Mouse (Mus musculus) cerebellum, adult 11 months (tissue): ENCODE measurements around the gene Rsad1.

ENCODE experiments used
- DNase-seq: peaks from one replicate; pipeline ENCODE4 v3.0.0; 2022

Rsad1 gene

DNA sequence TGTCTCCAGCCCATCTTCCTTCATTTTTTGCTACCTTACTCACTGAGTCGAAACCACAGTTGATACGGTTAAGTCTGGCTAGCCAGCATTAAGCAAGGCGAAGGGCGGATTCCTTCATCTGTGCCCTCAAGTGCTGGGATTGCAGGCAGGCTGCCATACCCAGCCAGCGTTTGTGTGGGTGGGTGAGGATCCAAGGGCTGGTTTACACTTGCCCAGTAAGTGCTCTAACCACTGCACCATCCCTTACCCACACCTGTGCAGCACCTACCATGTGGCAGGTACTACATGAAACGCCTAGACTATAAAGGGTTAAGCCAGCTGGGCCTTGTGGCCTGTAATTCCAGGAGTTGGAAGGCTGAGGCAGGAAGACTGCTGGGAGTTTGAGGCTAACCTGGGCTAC lies 1.8 kb downstream of the Rsad1 start:
- no peak for DNase-seq

- DNase-seq: no peak
Measured at GRCm38 (mm10) chr11:94546381-94546780, 2.7 kb downstream of the Rsad1 start.

- peak; percentile 35 for DNase-seq
Measured at GRCm38 (mm10) chr11:94544422-94544821, 4.6 kb downstream of the Rsad1 start.

- peak; percentile 95 for DNase-seq
Measured at GRCm38 (mm10) chr11:94543932-94544331, 5.1 kb downstream of the Rsad1 start.

GRCm38 (mm10) chr11:94543344-94543743 lies 5.7 kb downstream of the Rsad1 start:
- no peak for DNase-seq

DNA sequence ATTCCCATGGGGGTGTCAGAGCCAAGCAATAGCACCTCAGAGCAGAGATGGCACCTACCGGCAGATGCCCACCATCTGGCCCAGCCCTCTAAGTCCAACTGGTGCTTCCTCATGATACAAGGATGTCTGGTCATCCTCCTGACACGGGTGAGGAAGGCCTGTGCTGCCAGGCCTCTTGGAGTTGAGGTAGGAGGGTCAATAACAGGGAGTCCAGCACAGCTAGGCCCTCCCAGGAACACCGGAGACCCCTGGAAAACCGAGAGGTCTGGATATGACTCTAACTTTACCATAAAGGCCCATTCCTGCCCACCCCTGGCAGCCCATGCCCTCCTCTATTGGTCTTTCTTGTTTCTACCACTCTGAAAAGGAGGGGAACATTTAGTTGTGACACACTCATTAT lies 6.7 kb downstream of the Rsad1 start:
- DNase-seq: no peak

GRCm38 (mm10) chr11:94539761-94540160 lies 9.3 kb downstream of the Rsad1 start:
- DNase-seq: no peak

DNA sequence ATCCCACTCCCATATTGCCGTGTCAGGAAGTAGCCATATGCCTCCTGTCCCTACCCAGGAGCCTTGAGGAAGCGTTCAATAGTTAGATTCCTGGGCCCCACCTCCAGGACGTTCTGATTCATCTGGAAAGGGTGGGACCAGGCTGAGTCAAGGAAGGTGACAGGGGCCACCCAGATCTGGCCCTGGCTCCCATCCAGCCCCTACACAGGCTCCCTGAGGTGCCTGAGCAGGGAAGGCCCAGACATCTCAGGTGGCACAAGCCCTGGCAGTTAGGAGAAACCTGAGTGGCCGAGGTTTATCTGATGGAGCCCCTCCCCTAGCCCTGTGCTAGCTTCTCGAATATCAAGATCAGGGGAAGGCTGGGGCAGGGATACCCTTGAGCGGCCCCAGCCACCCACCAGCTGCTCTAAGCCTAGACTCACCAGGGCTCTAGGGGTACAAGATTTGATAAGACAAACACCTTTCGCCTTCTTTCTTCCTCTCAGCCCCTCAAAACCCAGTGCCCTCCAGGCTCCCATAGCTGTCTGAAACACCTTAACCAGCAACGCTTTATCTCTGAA lies 10.2 kb downstream of the Rsad1 start:
- DNase-seq: no peak

DNA sequence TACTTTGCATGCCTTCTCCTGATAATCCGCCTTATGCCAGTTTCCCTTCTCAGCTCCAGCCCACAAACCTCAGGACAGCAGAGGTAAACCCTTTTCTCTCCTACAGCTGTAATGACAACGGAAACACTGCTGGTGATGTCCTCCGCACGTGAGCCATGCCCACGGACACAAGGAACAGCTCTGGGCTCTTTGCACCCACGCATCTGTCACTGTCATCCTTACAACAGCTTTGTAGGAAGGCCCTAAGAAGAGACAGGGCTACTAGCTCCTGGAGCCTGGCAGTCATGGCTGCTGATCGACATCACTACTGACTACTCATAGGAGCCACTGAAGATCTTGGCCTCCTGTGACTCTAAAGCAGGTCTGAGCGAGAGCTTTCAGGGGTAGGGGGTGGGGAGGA lies 15.9 kb downstream of the Rsad1 start:
- DNase-seq: no peak

- DNase-seq: no peak
Measured at GRCm38 (mm10) chr11:94528879-94529278, 20.2 kb downstream of the Rsad1 start.

GRCm38 (mm10) chr11:94526171-94526879 lies 22.7 kb downstream of the Rsad1 start:
- DNase-seq: no peak

DNA sequence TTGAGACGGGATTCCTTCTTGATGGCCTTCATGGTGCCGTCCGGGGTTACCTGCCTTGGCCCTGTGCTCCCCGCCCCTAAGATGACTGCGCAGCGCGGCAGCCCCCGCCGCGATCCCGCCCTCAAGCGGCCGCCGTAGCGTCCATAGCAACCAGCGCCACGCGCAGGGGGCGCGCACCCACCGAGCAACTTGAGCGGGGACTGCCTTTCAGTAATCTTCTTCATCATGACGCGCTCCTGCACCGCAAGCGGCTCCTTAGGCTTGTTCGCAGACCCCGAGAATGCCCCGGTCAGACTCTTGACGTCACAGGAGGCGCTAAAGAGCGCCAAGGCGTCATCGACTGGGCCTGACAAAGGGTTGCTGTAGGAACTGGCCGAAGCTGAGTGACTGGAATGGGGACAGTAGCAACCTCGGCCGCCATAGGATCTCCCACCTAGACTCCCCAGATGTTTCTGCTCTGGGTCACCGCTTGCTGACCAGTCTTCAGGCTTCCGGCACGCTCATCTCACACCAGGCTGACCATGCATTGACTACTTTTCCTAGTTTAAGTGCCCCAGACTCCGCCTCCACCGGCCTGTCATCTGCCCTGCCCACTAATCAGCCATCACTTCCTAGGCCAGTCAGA lies 27.7 kb downstream of the Rsad1 start, which contains the start of gene Mycbpap:
Gene Mycbpap, minus strand, starts transcription at position 524 of the 625 bp plus-strand sequence.
- peak; percentile 64 for DNase-seq

- no peak for DNase-seq
Measured at GRCm38 (mm10) chr11:94513452-94513851, 35.6 kb downstream of the Rsad1 start.

GRCm38 (mm10) chr11:94508976-94509375 lies 40.1 kb downstream of the Rsad1 start:
- DNase-seq: no peak

- no peak for DNase-seq
Measured at GRCm38 (mm10) chr11:94501482-94501881, 47.6 kb downstream of the Rsad1 start.

- no peak for DNase-seq
Measured at GRCm38 (mm10) chr11:94500362-94500761, 48.7 kb downstream of the Rsad1 start.

DNA sequence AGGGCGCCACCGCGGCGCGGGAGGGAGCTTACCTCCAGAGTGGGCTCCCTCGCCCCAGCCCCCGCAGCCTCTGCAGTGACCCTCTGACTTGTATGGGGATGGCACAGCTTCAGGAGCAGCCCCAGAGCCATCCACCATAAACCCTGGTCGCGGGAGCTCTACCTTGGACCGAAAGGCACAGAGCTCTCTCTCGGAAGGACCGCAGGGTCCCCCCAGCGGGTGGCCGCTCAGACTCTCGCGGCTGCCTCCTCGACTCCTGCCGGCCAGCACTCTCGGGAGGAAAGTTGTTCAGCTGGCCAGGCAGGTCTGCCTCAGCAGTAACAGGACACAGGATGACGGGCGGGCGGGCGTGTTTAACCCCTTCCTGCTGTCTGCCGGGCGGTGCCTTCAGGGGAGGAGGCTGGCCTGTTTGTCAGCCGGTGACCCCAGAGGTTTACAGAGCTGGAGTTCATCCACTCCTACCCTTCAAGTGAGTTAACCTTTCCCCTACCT lies 49.3 kb downstream of the Rsad1 start, which contains the start of gene Epn3:
Gene Epn3, minus strand, starts transcription at position 314 of the 492 bp plus-strand sequence.
- peak; percentile 50 for DNase-seq

DNA sequence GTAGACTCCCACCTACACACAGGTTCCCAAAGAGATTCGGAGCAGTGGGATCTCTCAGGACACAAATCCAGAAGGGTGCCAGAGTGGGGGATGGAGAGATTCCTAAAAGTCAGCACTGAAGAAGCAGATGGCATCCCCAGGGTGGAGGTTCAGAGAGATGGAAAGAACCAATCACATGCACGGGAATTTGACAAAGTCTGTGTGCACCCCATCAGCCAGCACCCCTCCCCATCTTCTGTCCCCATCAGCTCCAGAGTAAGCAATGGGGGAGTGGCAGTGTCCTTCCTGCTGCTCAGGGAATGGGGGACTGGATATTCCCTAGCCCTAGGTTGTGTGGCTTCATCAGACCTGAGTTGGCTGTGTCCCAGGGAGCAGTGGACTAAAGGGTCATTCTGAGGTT lies 50.0 kb downstream of the Rsad1 start:
- peak; percentile 78 for DNase-seq

- peak; percentile 63 for DNase-seq
Measured at GRCm38 (mm10) chr11:94498093-94498996, 50.7 kb downstream of the Rsad1 start.

GRCm38 (mm10) chr11:94495415-94495814 lies 53.6 kb downstream of the Rsad1 start:
- DNase-seq: no peak

- peak; percentile 15 for DNase-seq
Measured at GRCm38 (mm10) chr11:94491749-94492099, 57.3 kb downstream of the Rsad1 start.

DNA sequence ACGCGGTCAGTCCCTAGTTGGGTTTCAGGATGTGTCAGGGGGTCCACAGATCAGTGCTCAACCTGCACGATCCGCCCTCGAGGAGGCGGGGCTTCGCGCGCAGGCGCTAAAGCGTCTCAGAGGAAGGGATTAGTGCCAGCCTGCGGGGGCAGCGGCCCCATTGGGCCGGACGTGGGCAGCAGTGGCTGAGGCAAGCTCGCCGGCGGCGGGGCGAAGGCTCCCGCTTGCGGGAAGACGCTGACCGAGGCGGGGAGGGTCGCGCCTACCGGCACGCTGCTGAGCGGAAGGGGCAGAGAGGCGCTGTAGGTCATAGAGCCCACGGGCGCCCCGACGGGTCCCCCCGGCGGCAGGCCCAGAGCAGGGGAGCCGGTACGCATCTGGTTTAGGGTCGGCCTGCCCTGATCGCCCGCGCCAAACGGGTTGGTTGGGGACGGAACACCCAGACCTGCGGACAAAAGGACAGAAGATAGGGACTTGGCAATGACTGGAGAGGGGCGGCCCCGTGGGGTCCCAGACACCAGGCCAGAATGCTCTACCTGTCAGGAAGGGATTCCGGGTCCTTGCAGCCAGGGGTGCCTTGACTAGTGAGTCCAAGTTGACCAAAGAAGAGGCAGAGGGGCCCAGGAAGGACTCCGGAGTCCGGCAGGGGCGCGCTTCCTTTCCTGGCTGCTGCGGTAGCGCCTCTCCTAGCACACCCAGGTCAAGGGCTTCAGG lies 57.9 kb downstream of the Rsad1 start:
- DNase-seq: peak; percentile 27
